Mouse (Mus musculus) spleen, postnatal 14 days (tissue): ENCODE results near the gene Ppfibp2.

Experiments
- DNase-seq, 2 experiments: peaks; one replicate each; pipeline ENCODE4 v3.0.0; 2021 to 2022; ENCODE audit warnings: low spot score in 2 of 2

Gene Ppfibp2

GRCm38 (mm10) chr7:107756748-107757147, 161.7 kb downstream of the Ppfibp2 start:
- DNase-seq: no peak

GRCm38 (mm10) chr7:107757308-107758151, 162.5 kb downstream of the Ppfibp2 start, which contains the start of gene Cyb5r2:
TSS of gene Cyb5r2 (minus strand) at chr7:107758032.
- no peak for DNase-seq

- DNase-seq: no peak
Measured at GRCm38 (mm10) chr7:107770812-107771211, 175.8 kb downstream of the Ppfibp2 start.

- DNase-seq: no peak
Measured at GRCm38 (mm10) chr7:107778216-107778615, 183.2 kb downstream of the Ppfibp2 start.

GRCm38 (mm10) chr7:107779611-107780010, 184.6 kb downstream of the Ppfibp2 start:
- no peak for DNase-seq

GRCm38 (mm10) chr7:107787977-107788620, 193.1 kb downstream of the Ppfibp2 start:
- no peak for DNase-seq

DNA sequence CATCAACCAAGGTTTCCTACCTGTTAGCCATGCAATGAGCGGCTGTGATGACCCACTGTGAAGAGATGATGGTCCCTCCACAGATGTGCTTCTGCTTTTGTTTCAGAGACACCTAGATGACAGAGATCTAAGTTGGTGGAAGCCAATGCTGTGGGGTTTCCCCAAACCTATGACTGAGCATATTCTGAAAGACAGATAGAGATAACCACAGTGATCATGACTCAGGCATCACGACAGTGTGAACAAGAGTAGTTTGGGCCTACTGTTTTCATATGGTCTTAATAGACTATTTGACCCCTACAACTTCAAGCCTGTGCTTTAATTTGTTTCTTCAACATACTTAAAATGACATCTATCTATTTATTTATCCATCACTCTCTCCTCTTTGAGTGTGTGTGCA, 201.5 kb downstream of the Ppfibp2 start:
- DNase-seq: no peak
